Mouse (Mus musculus): ENCODE results near the gene Fdps.

DNA sequence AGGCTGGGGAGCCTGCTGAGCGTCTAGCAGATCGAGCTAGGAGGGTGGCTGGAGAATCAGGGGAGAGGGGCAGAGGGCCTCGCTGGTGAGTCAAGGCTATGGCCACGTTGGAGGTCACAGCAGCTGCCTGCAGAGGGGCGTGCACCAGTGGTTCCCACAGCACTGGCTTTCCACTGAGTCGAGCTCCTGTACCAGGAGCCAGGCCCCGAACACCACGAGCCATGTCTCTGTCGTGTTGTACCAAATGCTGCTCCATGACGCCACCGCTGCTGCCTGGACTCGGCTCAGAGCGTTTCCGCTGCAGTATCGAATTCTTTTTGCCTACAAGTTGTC is 46.2 kb upstream of the Fdps start:
- TF ChIP-seq POLR2A (IDR thresholded peaks at IDR 0.05; ENCODE audit: borderline replicate concordance, extremely low read depth, insufficient read depth, insufficient read length, poor library complexity, severe bottlenecking) (no peak), CTCF (IDR thresholded peaks at IDR 0.05; ENCODE audit: borderline replicate concordance, extremely low read depth, insufficient read depth, insufficient read length) (no peak)
